Mouse (Mus musculus): Measurements from ENCODE around the gene Slc39a9. TPM values are rescaled to one million over a fixed set of nuclear protein-coding genes. Genes with fewer than 3 reads are reported as not detected.

The Slc39a9 gene
- total and polyA plus RNA-seq, 3 experiments: 19.0 to 55.5 (median 22.5) TPM

DNA sequence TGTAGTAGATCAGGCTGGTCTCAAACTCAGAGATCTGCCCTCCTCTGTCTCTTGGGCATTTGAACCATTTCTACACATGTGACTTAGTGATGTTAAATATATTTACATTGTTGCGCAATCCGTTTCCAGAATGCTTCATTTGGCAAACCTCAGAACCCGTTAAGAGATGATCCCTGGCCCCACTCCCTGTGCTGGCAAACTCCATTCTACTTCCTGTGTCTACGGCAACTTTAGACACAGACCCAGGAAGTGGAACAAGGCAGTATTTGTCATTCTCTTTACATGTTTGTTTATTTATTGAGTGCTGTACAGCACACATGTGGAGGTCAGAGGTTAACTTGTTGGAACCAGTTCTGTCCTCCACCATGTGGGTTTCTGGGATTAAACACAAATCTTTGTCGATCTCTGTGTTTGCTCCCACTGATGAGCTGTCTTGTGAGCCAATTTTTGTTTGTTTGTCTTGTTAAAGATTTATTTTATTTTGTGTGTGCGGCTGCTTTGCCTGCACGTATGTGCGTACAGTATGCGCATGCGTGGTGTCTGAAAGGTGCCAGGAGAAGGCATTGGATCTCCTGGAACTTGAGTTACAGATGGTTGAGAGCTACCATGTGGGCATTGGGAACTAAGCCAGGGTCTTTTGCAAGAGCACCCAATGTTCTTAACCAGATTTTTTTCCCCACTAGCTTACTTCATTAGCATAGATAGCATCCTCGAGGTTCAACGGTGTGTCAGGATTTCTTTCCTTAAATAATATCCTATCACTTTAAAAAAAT is 86.3 kb downstream of the Slc39a9 start:
- DNase-seq (ENCODE audit: low spot score): no peak
- TF ChIP-seq CTCF (IDR thresholded peaks at IDR 0.05; ENCODE audit: low read depth, low read length): no peak
- TF ChIP-seq GATA1 (IDR thresholded peaks at IDR 0.05; ENCODE audit: borderline replicate concordance, low read length): no peak
- TF ChIP-seq GATA2 (IDR thresholded peaks at IDR 0.05; ENCODE audit: borderline replicate concordance, low read depth, low read length): no peak
- no peak for TF ChIP-seq POLR2AphosphoS5 (IDR thresholded peaks at IDR 0.05; ENCODE audit: insufficient replicate concordance, low read depth, low read length)
- TF ChIP-seq TAL1 (conservative IDR thresholded peaks at IDR 0.05; ENCODE audit: low read depth, low read length): no peak
- Histone ChIP-seq H3K36me3 (replicated peaks) (no peaks in the 10 kb centered on the region), H3K9me3 (replicated peaks) (no peaks in the 10 kb centered on the region), H3K4me1 (ENCODE audit: insufficient read depth, low read depth, low read length) (peaks cover 7% of the 10 kb centered on the region), H3K27me3 (ENCODE audit: insufficient read depth, low read length) (peaks cover 40% of the 10 kb centered on the region), H3K4me3 (ENCODE audit: low read depth, low read length) (no peak overlapping the region)
- no peak for ATAC-seq (ENCODE audit: extremely low read depth, insufficient number of reproducible peaks, low FRiP score, poor library complexity, severe bottlenecking)

DNA sequence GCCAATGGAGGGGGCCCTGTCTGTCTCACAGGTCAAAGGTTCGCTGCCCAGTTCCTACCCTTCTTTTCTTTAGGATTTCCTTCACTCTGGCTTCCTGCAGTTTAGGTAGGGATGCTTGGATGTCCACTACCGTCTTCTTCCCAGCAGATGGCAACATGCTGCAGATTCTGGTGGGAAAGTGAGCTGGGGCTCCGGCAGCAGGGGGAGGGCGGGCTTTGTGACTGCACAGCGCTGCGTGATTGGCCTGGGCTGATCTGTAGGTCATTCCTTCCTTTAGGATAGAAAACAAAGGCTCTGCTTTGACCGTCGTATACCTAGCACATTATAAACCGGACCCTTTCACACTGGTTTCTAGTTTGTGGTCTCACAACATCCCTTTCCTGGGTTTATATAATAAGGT is 86.9 kb downstream of the Slc39a9 start:
- DNase-seq (ENCODE audit: low spot score) (no peak), ATAC-seq (ENCODE audit: extremely low read depth, insufficient number of reproducible peaks, low FRiP score, poor library complexity, severe bottlenecking) (no peak)
- no peak overlapping the region for H3K4me3 ChIP-seq (ENCODE audit: low read depth, low read length)
- no peaks in the 10 kb centered on the region for H3K9me3 ChIP-seq (replicated peaks)
- H3K36me3 ChIP-seq (replicated peaks): no peaks in the 10 kb centered on the region
- TF ChIP-seq GATA1 (IDR thresholded peaks at IDR 0.05; ENCODE audit: borderline replicate concordance, low read length) (no peak), GATA2 (IDR thresholded peaks at IDR 0.05; ENCODE audit: borderline replicate concordance, low read depth, low read length) (no peak), CTCF (IDR thresholded peaks at IDR 0.05; ENCODE audit: low read depth, low read length) (no peak), TAL1 (conservative IDR thresholded peaks at IDR 0.05; ENCODE audit: low read depth, low read length) (no peak), POLR2AphosphoS5 (IDR thresholded peaks at IDR 0.05; ENCODE audit: insufficient replicate concordance, low read depth, low read length) (no peak)
- H3K27me3 ChIP-seq (ENCODE audit: insufficient read depth, low read length): peaks cover 40% of the 10 kb centered on the region
- peaks cover 11% of the 10 kb centered on the region for H3K4me1 ChIP-seq (ENCODE audit: insufficient read depth, low read depth, low read length)

Other genes with a start within 250 kb of the Slc39a9 start
- 36.6 and 47.2 TPM in 2 replicates for gene Dcaf5, start 207.3 kb upstream of the Slc39a9 start, total RNA-seq (2014; fragmentation: Nextera tagmentation)
- gene Dcaf5, start 207.3 kb upstream of the Slc39a9 start, total RNA-seq (2017): 26.6 and 26.7 TPM in 2 replicates
- gene Dcaf5, start 207.3 kb upstream of the Slc39a9 start, polyA plus RNA-seq (2012): 25.0 and 25.6 TPM in 2 replicates
- 32.4 and 33.0 TPM in 2 replicates for gene Exd2, start 180.8 kb upstream of the Slc39a9 start, total RNA-seq (2014; fragmentation: Nextera tagmentation)
- 21.4 and 21.8 TPM in 2 replicates for gene Exd2, start 180.8 kb upstream of the Slc39a9 start, total RNA-seq (2017)
- gene Exd2, start 180.8 kb upstream of the Slc39a9 start, polyA plus RNA-seq (2012): 3.5 and 5.9 TPM in 2 replicates
- not detected in 2 replicates for gene Galnt16, start 125.6 kb upstream of the Slc39a9 start, total RNA-seq (2014; fragmentation: Nextera tagmentation)
- gene Galnt16, start 125.6 kb upstream of the Slc39a9 start, total RNA-seq (2017): 0.06 and 0.27 TPM in 2 replicates
- gene Galnt16, start 125.6 kb upstream of the Slc39a9 start, polyA plus RNA-seq (2012): 0.01 TPM in 1 of 2 replicates, not detected in the other
- gene Erh, start 458 bp downstream of the Slc39a9 start, total RNA-seq (2014; fragmentation: Nextera tagmentation): 121 and 208 TPM in 2 replicates
- 207 and 279 TPM in 2 replicates for gene Erh, start 458 bp downstream of the Slc39a9 start, total RNA-seq (2017)
- gene Erh, start 458 bp downstream of the Slc39a9 start, polyA plus RNA-seq (2012): 43.7 and 74.3 TPM in 2 replicates
- gene Plekhd1, start 48.7 kb downstream of the Slc39a9 start, total RNA-seq (2014; fragmentation: Nextera tagmentation): not detected in 2 replicates
- 0.16 and 0.29 TPM in 2 replicates for gene Plekhd1, start 48.7 kb downstream of the Slc39a9 start, total RNA-seq (2017)
- gene Plekhd1, start 48.7 kb downstream of the Slc39a9 start, polyA plus RNA-seq (2012): not detected in 2 replicates
- not detected in 2 replicates for gene Ccdc177, start 116.8 kb downstream of the Slc39a9 start, total RNA-seq (2014; fragmentation: Nextera tagmentation)
- gene Ccdc177, start 116.8 kb downstream of the Slc39a9 start, total RNA-seq (2017): 0.06 and 0.11 TPM in 2 replicates
- not detected in 2 replicates for gene Ccdc177, start 116.8 kb downstream of the Slc39a9 start, polyA plus RNA-seq (2012)
- 123 and 135 TPM in 2 replicates for gene Susd6, start 146.6 kb downstream of the Slc39a9 start, total RNA-seq (2014; fragmentation: Nextera tagmentation)
- gene Susd6, start 146.6 kb downstream of the Slc39a9 start, total RNA-seq (2017): 66.4 and 66.6 TPM in 2 replicates
- gene Susd6, start 146.6 kb downstream of the Slc39a9 start, polyA plus RNA-seq (2012): 24.0 and 29.6 TPM in 2 replicates